Mouse (Mus musculus) myocyte (in vitro differentiated cells): ENCODE data around the gene Hdac9.

Source experiments
- MAX ChIP-seq: IDR thresholded peaks from one replicate; pipeline ENCODE4 v1.6.1; 2011; ENCODE audit warnings: low read depth, mild to moderate bottlenecking, control low read depth
- POLR2A ChIP-seq: IDR thresholded peaks from one replicate; pipeline ENCODE4 v1.6.1; 2011; ENCODE audit warnings: low read depth, mild to moderate bottlenecking, control low read depth, moderate library complexity; ENCODE audit not compliant: insufficient read length

DNA sequence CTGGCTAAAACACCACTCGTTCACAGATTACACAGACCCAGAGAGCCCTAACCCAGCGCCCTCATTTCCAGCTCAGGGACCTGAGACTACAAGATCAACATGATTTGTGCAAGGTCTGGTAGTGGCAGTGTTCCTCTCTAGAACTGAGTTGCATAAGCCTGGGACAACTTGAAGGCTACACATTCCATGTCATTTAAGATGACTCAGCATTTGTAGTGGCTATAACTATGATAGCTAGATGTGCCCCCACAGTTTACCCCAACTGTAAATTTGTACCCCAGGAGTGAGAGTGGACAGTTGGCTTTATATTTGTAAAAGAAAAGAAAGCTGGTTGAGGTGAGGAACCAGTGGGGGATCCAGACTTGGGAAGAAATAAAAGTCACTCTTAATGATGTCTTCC lies 8.9 kb downstream of the Hdac9 start:
- TF ChIP-seq POLR2A = no peak
- no peak for TF ChIP-seq MAX
